Mouse (Mus musculus): ENCODE data around the gene Smtnl1. TPM values are rescaled to one million over a fixed set of nuclear protein-coding genes. Genes with fewer than 3 reads are reported as not detected.

Gene Smtnl1
- polyA plus RNA-seq, 1 experiment from 2014 or later, result 0.49 TPM

GRCm38 (mm10) chr2:84858551-84858950, 36.1 kb upstream of the Smtnl1 start:
- ATAC-seq (replicated peaks; ENCODE audit: insufficient number of reproducible peaks, low FRiP score, low TSS enrichment), result no peak
- no peak overlapping the region for H3K27ac ChIP-seq (ENCODE audit: low read depth, low read length)
- H3K4me1 ChIP-seq (ENCODE audit: control insufficient read depth, insufficient read depth, low read length), result no peaks in the 10 kb centered on the region
- 87% methylated on average over 1 of the region's 1 CpGs for WGBS (ENCODE audit: insufficient replicate concordance)
- H3K4me2 ChIP-seq, result no peak overlapping the region
- no peak overlapping the region for H3K9ac ChIP-seq (ENCODE audit: low read depth, low read length)
- H3K36me3 ChIP-seq (ENCODE audit: control insufficient read depth, insufficient read depth, low read length), result peaks cover 33% of the 10 kb centered on the region
- H3K4me3 ChIP-seq (ENCODE audit: low read depth, low read length), result no peak overlapping the region
- no peaks in the 10 kb centered on the region for H3K9me3 ChIP-seq (replicated peaks; ENCODE audit: control insufficient read depth, low read length)
- no peaks in the 10 kb centered on the region for H3K27me3 ChIP-seq (ENCODE audit: control insufficient read depth, insufficient read depth, low read length)

GRCm38 (mm10) chr2:84855732-84856131, 33.3 kb upstream of the Smtnl1 start:
- no peak overlapping the region for H3K4me3 ChIP-seq (ENCODE audit: low read depth, low read length)
- peaks cover 8% of the 10 kb centered on the region for H3K4me1 ChIP-seq (ENCODE audit: control insufficient read depth, insufficient read depth, low read length)
- 54% methylated on average over 2 of the region's 2 CpGs for WGBS (ENCODE audit: insufficient replicate concordance)
- no peak overlapping the region for H3K27ac ChIP-seq (ENCODE audit: low read depth, low read length)
- ATAC-seq (replicated peaks; ENCODE audit: insufficient number of reproducible peaks, low FRiP score, low TSS enrichment), result no peak
- no peaks in the 10 kb centered on the region for H3K27me3 ChIP-seq (ENCODE audit: control insufficient read depth, insufficient read depth, low read length)
- no peaks in the 10 kb centered on the region for H3K9me3 ChIP-seq (replicated peaks; ENCODE audit: control insufficient read depth, low read length)
- no peak overlapping the region for H3K9ac ChIP-seq (ENCODE audit: low read depth, low read length)
- peaks cover 28% of the 10 kb centered on the region for H3K36me3 ChIP-seq (ENCODE audit: control insufficient read depth, insufficient read depth, low read length)
- no peak overlapping the region for H3K4me2 ChIP-seq

GRCm38 (mm10) chr2:84851130-84852040, 28.9 kb upstream of the Smtnl1 start:
- WGBS (ENCODE audit: insufficient replicate concordance), result 33% methylated on average over 23 of the region's 23 CpGs
- no peak overlapping the region for H3K4me3 ChIP-seq (ENCODE audit: low read depth, low read length)
- H3K27ac ChIP-seq (ENCODE audit: low read depth, low read length), result no peak overlapping the region

DNA sequence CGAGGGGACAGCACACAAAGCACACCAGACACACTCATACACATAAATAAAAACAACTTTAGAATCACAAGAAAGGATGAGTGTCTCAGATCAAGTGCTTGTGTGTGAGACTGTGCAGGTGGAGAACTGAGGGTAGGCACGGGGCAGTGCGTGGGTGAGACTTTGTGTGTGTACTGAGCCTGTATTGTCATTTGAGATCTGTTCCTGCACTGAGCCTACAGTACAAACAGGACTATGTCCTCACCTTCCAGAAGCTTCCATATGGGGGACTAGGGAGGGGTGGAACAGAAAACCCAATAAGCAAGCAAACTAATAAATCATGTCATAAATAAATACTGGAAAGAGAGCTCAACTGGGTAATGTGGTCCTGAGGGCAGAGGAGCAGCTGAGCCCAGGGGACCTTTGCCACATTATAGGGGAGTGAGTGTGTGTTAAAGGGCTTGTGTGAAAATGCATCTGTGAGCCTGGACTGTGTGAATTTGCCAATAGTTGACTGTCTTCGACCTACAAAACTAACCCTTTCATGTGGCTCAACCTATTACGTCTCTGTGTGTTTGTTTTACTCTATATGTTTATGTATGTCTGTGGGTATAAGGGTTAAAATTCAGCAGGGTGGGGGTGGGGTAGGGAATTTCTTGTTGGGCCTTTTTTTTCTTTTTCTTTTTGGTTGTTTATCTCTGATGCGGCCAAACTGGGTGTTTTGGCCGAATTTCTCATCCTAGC, 28.1 kb upstream of the Smtnl1 start:
- no peak overlapping the region for H3K27ac ChIP-seq (ENCODE audit: low read depth, low read length)
- 0 out of 2 replicates have a peak overlapping the region, but pooled peaks have one; percentile 22 for H3K9ac ChIP-seq (ENCODE audit: low read depth, low read length)
- peaks cover 17% of the 10 kb centered on the region for H3K36me3 ChIP-seq (ENCODE audit: control insufficient read depth, insufficient read depth, low read length)
- peaks cover 17% of the 10 kb centered on the region for H3K4me1 ChIP-seq (ENCODE audit: control insufficient read depth, insufficient read depth, low read length)
- ATAC-seq (replicated peaks; ENCODE audit: insufficient number of reproducible peaks, low FRiP score, low TSS enrichment), result no peak
- WGBS (ENCODE audit: insufficient replicate concordance), result 53% methylated on average over 7 of the region's 7 CpGs
- no peaks in the 10 kb centered on the region for H3K27me3 ChIP-seq (ENCODE audit: control insufficient read depth, insufficient read depth, low read length)
- H3K4me3 ChIP-seq (ENCODE audit: low read depth, low read length), result no peak overlapping the region
- H3K4me2 ChIP-seq, result peak overlapping the region; percentile 49
- no peaks in the 10 kb centered on the region for H3K9me3 ChIP-seq (replicated peaks; ENCODE audit: control insufficient read depth, low read length)

More at GRCm38 (mm10) chr2:84851130-84852040, 28.9 kb upstream of the Smtnl1 start:
- peaks cover 13% of the 10 kb centered on the region for H3K4me1 ChIP-seq (ENCODE audit: control insufficient read depth, insufficient read depth, low read length)
- ATAC-seq (replicated peaks; ENCODE audit: insufficient number of reproducible peaks, low FRiP score, low TSS enrichment), result peak; percentile 72
- peak overlapping the region; percentile 49 for H3K4me2 ChIP-seq
- 0 out of 2 replicates have a peak overlapping the region, but pooled peaks have one; percentile 22 for H3K9ac ChIP-seq (ENCODE audit: low read depth, low read length)
- H3K9me3 ChIP-seq (replicated peaks; ENCODE audit: control insufficient read depth, low read length), result no peaks in the 10 kb centered on the region
- H3K27me3 ChIP-seq (ENCODE audit: control insufficient read depth, insufficient read depth, low read length), result no peaks in the 10 kb centered on the region
- peaks cover 17% of the 10 kb centered on the region for H3K36me3 ChIP-seq (ENCODE audit: control insufficient read depth, insufficient read depth, low read length)

DNA sequence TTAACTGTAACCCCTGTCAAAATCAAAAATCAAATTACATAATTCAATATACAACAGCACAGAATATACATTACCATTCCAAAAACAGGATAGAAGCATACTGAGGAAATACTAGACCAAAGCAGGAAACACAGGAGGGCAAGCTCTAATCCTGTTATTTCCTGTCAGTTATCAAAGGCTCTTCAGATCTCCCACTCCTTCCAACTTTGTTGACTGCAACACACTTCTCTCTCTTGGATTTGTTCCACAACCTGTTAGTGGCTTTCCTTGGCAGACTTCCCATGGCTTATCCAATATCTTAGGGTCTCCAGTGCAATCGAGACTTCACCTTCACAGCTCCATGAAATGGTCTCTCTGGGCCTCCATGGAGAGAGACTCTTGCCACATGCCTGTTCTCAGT, 22.8 kb upstream of the Smtnl1 start:
- H3K9me3 ChIP-seq (replicated peaks; ENCODE audit: control insufficient read depth, low read length), result no peaks in the 10 kb centered on the region
- peaks cover 39% of the 10 kb centered on the region for H3K4me1 ChIP-seq (ENCODE audit: control insufficient read depth, insufficient read depth, low read length)
- H3K4me3 ChIP-seq (ENCODE audit: low read depth, low read length), result no peak overlapping the region
- H3K4me2 ChIP-seq, result no peak overlapping the region
- no peak overlapping the region for H3K9ac ChIP-seq (ENCODE audit: low read depth, low read length)
- H3K27me3 ChIP-seq (ENCODE audit: control insufficient read depth, insufficient read depth, low read length), result no peaks in the 10 kb centered on the region
- peaks cover 9% of the 10 kb centered on the region for H3K36me3 ChIP-seq (ENCODE audit: control insufficient read depth, insufficient read depth, low read length)
- WGBS (ENCODE audit: insufficient replicate concordance), result 45% methylated on average over 1 of the region's 1 CpGs
- no peak overlapping the region for H3K27ac ChIP-seq (ENCODE audit: low read depth, low read length)
- no peak for ATAC-seq (replicated peaks; ENCODE audit: insufficient number of reproducible peaks, low FRiP score, low TSS enrichment)

DNA sequence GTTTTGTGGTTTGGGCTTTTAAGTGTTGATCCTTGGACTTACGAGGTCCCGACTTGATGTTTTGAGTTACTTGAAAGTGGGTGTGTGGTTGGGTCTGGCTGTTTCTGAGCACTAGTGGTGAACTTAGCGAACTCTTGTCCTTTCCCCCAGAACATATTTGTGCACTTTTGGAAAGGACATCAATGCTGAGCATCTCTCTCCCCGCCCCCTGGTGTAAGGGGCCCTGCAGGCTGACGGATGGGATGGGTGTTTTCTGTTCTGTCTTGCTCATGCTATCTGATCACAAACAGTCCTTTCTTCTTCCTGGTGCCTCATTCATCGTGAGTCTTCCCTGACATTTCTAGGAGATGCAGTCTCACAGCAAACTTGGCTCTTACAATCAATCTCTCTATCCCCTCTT, 21.2 kb upstream of the Smtnl1 start:
- H3K4me3 ChIP-seq (ENCODE audit: low read depth, low read length), result no peak overlapping the region; the same call in 1 of the 2 replicates
- H3K4me2 ChIP-seq, result peak overlapping the region; percentile 52

GRCm38 (mm10) chr2:84841905-84842304, 19.5 kb upstream of the Smtnl1 start:
- peak overlapping the region; percentile 93 for H3K4me2 ChIP-seq
- peaks cover 42% of the 10 kb centered on the region for H3K4me1 ChIP-seq (ENCODE audit: control insufficient read depth, insufficient read depth, low read length)
- H3K36me3 ChIP-seq (ENCODE audit: control insufficient read depth, insufficient read depth, low read length), result peaks cover 2% of the 10 kb centered on the region
- no peaks in the 10 kb centered on the region for H3K9me3 ChIP-seq (replicated peaks; ENCODE audit: control insufficient read depth, low read length)
- ATAC-seq (replicated peaks; ENCODE audit: insufficient number of reproducible peaks, low FRiP score, low TSS enrichment), result peak; percentile 78
- H3K27ac ChIP-seq (ENCODE audit: low read depth, low read length), result peak overlapping the region; percentile 72
- peaks cover 7% of the 10 kb centered on the region; the same call in 1 of the 2 replicates for H3K27me3 ChIP-seq (ENCODE audit: control insufficient read depth, insufficient read depth, low read length)
- peak overlapping the region; percentile 81 for H3K4me3 ChIP-seq (ENCODE audit: low read depth, low read length)
- peak overlapping the region; percentile 97 for H3K9ac ChIP-seq (ENCODE audit: low read depth, low read length)

More for the DNA sequence above, 21.2 kb upstream of the Smtnl1 start:
- no peaks in the 10 kb centered on the region for H3K27me3 ChIP-seq (ENCODE audit: control insufficient read depth, insufficient read depth, low read length)
- H3K9ac ChIP-seq (ENCODE audit: low read depth, low read length), result 0 out of 2 replicates have a peak overlapping the region, but pooled peaks have one; percentile 10
- ATAC-seq (replicated peaks; ENCODE audit: insufficient number of reproducible peaks, low FRiP score, low TSS enrichment), result no peak
- H3K9me3 ChIP-seq (replicated peaks; ENCODE audit: control insufficient read depth, low read length), result no peaks in the 10 kb centered on the region
- H3K27ac ChIP-seq (ENCODE audit: low read depth, low read length), result no peak overlapping the region
- H3K36me3 ChIP-seq (ENCODE audit: control insufficient read depth, insufficient read depth, low read length), result peaks cover 2% of the 10 kb centered on the region
- peaks cover 39% of the 10 kb centered on the region for H3K4me1 ChIP-seq (ENCODE audit: control insufficient read depth, insufficient read depth, low read length)
- 67% methylated on average over 6 of the region's 6 CpGs for WGBS (ENCODE audit: insufficient replicate concordance)

DNA sequence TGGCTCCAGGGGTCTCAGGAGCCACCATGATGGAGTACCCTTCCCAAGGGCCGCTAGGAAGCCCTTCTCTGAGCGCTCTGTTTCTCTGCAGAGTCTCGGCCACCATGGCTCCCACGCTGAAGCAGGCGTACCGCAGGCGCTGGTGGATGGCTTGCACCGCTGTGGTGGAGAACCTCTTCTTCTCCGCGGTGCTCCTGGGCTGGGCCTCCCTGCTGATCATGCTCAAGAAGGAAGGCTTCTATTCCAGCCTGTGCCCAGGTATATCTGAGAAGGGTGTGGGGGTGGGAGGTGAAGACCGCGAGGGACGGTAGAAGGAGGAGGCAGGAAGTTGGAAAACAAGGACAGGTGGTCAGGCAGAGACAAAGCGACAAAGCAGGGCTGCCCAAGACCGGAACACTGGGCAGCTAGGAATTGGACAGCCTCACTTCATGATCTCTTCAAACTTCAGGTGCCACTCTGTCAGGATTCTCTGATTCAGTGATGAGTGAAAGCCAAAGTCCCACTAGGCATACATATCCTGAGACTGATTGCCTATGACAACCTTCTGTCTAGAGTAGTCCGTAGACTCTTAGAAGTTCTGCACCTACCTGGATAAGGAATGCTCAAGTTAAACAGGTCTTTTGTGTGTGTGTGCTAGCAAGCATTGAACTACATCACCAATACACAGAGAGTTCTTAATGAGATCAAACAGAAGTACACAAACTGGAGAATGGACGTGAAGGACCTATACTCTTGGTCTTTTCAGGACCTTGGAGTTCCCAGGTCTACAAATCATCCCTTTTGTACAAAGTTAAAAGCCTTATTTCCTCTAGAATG, 18.5 kb upstream of the Smtnl1 start:
- H3K27ac ChIP-seq (ENCODE audit: low read depth, low read length), result peak overlapping the region; percentile 98
- H3K9ac ChIP-seq (ENCODE audit: low read depth, low read length), result peak overlapping the region; percentile 97
- H3K36me3 ChIP-seq (ENCODE audit: control insufficient read depth, insufficient read depth, low read length), result peaks cover 2% of the 10 kb centered on the region
- H3K4me3 ChIP-seq (ENCODE audit: low read depth, low read length), result peak overlapping the region; percentile 81
- ATAC-seq (replicated peaks; ENCODE audit: insufficient number of reproducible peaks, low FRiP score, low TSS enrichment), result peak; percentile 11; the same call in 1 of the 2 replicates
- H3K9me3 ChIP-seq (replicated peaks; ENCODE audit: control insufficient read depth, low read length), result no peaks in the 10 kb centered on the region
- H3K4me2 ChIP-seq, result peak overlapping the region; percentile 93
- H3K27me3 ChIP-seq (ENCODE audit: control insufficient read depth, insufficient read depth, low read length), result peaks cover 7% of the 10 kb centered on the region; the same call in 1 of the 2 replicates
- 6% methylated on average over 17 of the region's 17 CpGs for WGBS (ENCODE audit: insufficient replicate concordance)
- peaks cover 42% of the 10 kb centered on the region for H3K4me1 ChIP-seq (ENCODE audit: control insufficient read depth, insufficient read depth, low read length)

Measured in heart, embryonic 11.5 days (tissue).